9 mouse cellular contexts compared by ENCODE assay signal in the genomic region with DNA sequence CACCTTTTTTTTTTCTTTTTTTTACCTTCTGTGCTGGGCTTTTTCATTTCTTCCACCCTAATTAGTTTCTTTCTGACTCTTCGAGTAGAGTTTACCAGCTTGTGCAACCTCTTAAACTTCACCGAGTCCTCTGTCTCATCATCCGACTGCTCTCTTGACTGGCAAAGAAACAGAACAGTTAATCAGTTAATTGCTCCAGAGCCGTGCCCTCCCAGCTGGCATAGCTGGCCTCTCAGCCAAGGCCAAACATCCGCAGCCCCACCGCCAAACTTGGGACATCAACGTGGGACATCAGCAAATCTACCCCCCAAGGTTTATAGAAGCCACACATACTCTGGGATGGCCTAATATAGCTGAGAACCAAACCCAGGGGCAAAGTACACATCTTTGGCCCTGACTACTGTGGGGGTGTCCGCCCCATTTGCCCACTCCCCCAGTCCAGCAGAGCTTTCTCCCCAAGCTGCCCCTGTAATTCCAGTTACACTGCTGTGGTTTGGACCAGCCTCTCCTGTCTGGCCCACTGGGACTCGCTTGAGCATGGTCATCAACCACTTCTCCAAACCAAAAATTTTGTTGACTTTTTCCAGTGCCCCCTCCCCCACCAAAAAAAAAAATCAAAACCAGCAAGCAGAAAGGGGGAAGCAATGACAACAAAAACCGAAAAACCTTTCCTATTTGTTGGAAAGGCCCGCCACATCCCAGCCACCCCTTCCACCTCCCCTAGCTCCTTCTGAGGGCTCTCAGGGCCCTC.
DNase-seq lines count a peak whose midpoint lies in the region; ATAC-seq and TF ChIP-seq lines count a peak whose summit lies in the region.
"Had no signal": no experiment of that assay in that cellular context is flagged by ENCODE, and none has a peak within 500 bp of the region (broad histone marks: within the 10 kb centered on the region; RNA-seq: fewer than 3 reads in every experiment).

No protein-coding gene starts in this region.

- H3K4me2 ChIP-seq in CH12.LX (ENCODE audit: insufficient read depth, low read depth, poor library complexity, severe bottlenecking), result no peak overlapping the region
- 0 out of 2 replicates have a peak overlapping the region, but pooled peaks have one; percentile 11 for H3K4me2 ChIP-seq in heart, embryonic 12.5 days

- intact Hi-C loops in gastrocnemius, adult 2 months (cut with DNase I), result no loop called here

- no peak for ATAC-seq in heart, embryonic 12.5 days (ENCODE audit: insufficient number of reproducible peaks, low FRiP score)
- ATAC-seq: CD4-positive, CD25-positive, alpha-beta regulatory T cell, adult 4 months had no signal

- H3K9ac ChIP-seq in CH12.LX (ENCODE audit: insufficient read depth, low read depth), result no peak overlapping the region
- no peak overlapping the region for H3K9ac ChIP-seq in heart, embryonic 12.5 days

- TF ChIP-seq POLR2A in CH12.LX (IDR thresholded peaks at IDR 0.05; ENCODE audit: low read depth, low read length), result no peak

- TF ChIP-seq EP300 in CH12.LX (IDR thresholded peaks at IDR 0.05; ENCODE audit: low read length), result no peak

- no peaks in the 10 kb centered on the region for H3K9me3 ChIP-seq in CH12.LX (replicated peaks; ENCODE audit: low read length)
- no peaks in the 10 kb centered on the region for H3K9me3 ChIP-seq in heart, embryonic 12.5 days (replicated peaks)

- H3K27me3 ChIP-seq in CH12.LX (replicated peaks), result no peaks in the 10 kb centered on the region
- H3K27me3 ChIP-seq in heart, embryonic 12.5 days (replicated peaks), result no peaks in the 10 kb centered on the region

- in situ Hi-C loops in CH12.LX (cut with MboI; ENCODE audit: low pct_ligation_motif_present, low pct_unique_long_range_greater_than_20kb, low sequenced_read_pairs), result no loop called here

- TF ChIP-seq RAD21 in CH12.LX (IDR thresholded peaks at IDR 0.05; ENCODE audit: low read depth, low read length), result no peak

- dilution Hi-C loops in CH12.LX (cut with MboI; ENCODE audit: extremely low pct_ligation_motif_present, extremely low pct_unique_long_range_greater_than_20kb, low sequenced_read_pairs), result no loop called here

- no peaks in the 10 kb centered on the region for H3K36me3 ChIP-seq in CH12.LX (replicated peaks in 1 of 2; ENCODE audit: control insufficient read depth in 1 of 2, insufficient read depth in 1 of 2, low read length in 1 of 2)
- H3K36me3 ChIP-seq in heart, embryonic 12.5 days, result peaks cover 10% of the 10 kb centered on the region

- TF ChIP-seq CTCF in gastrocnemius, adult 2 months (IDR thresholded peaks at IDR 0.05), result no peak
- TF ChIP-seq CTCF in CH12.LX (conservative IDR thresholded peaks at IDR 0.05 in 1 of 2, IDR thresholded peaks at IDR 0.05 in 1 of 2; ENCODE audit: low read depth in 2 of 2, low read length in 2 of 2), result no peak

- H3K27ac ChIP-seq in gastrocnemius, adult 2 months, result peak overlapping the region; percentile 83
- H3K27ac ChIP-seq in CH12.LX (ENCODE audit: insufficient read depth, low read depth), result no peak overlapping the region
- H3K27ac ChIP-seq in heart, embryonic 12.5 days (ENCODE audit: poor library complexity, severe bottlenecking), result peak overlapping the region; percentile 35; the same call in 1 of the 2 replicates

- H3K4me3 ChIP-seq in gastrocnemius, adult 2 months, result peak overlapping the region; percentile 73
- no peak overlapping the region for H3K4me3 ChIP-seq in CH12.LX (replicated peaks in 1 of 3; ENCODE audit: low read depth in 2 of 3, low read length in 2 of 3, poor library complexity in 1 of 3)
- no peak overlapping the region for H3K4me3 ChIP-seq in heart, embryonic 12.5 days

- peaks cover 0 to 12% of the 10 kb centered on the region in 2 experiments; a peak in 1 of 4 replicates for H3K4me1 ChIP-seq in CH12.LX (ENCODE audit: control insufficient read depth in 1 of 2, insufficient read depth in 2 of 2)
- peaks cover 19% of the 10 kb centered on the region; the same call in 1 of the 2 replicates for H3K4me1 ChIP-seq in heart, embryonic 12.5 days (replicated peaks)

- H3K79me2 ChIP-seq in CH12.LX (replicated peaks; ENCODE audit: control insufficient read depth, extremely low read depth, insufficient read depth, poor library complexity, severe bottlenecking), result no peaks in the 10 kb centered on the region

- DNase-seq in gastrocnemius, adult 2 months, result peak; percentile 63
- DNase-seq in gastrocnemius, postnatal 10 days, result no peak
- DNase-seq in CH12.LX (ENCODE audit: extremely low read depth), result no peak
- DNase-seq in lung, postnatal 4 days, result peak; percentile 31 to 68
- DNase-seq in frontal cortex, postnatal 14 days (ENCODE audit: low spot score in 2 of 2), result no peak
- no peak for DNase-seq in layer of hippocampus, adult 11-12 months (ENCODE audit: low spot score)
- no peak for DNase-seq in cerebellum, adult 11-12 months

- 81% methylated on average over 11 of the region's 11 CpGs for WGBS in heart, embryonic 12.5 days

TF ChIP-seq in CH12.LX, 34 proteins besides CTCF, POLR2A, EP300 and RAD21:
- TF ChIP-seq ZNF384 (IDR thresholded peaks at IDR 0.05; ENCODE audit: low read depth, low read length), result peak; percentile 46; the same call in 1 of the 2 replicates
- TF ChIP-seq GABPA (IDR thresholded peaks at IDR 0.05; ENCODE audit: insufficient replicate concordance, low read depth, low read length), result no peak

Comparison
In these comparisons a context has a peak if more than half of its experiments do, and no peak if none do; other contexts are left out.
1. DNase-seq: peak in gastrocnemius, adult 2 months (single experiment) and lung, postnatal 4 days (2 of 2); none in gastrocnemius, postnatal 10 days (single experiment), CH12.LX (single experiment), frontal cortex, postnatal 14 days (0 of 2), layer of hippocampus, adult 11-12 months (single experiment) and cerebellum, adult 11-12 months (single experiment).